Mouse (Mus musculus) limb, embryonic 14.5 days (tissue): ENCODE data around the gene Gm49383. TPM values are rescaled to one million over a fixed set of nuclear protein-coding genes. Genes with fewer than 3 reads are reported as not detected.

ENCODE experiments used
- ATAC-seq: fragments of 200-750 bp; cut with Nextera tagmentation; 2 replicates; pipeline ENCODE4 v1.8.0; 2017; ENCODE audit warnings: low read depth, moderate number of reproducible peaks, moderate TSS enrichment; ENCODE audit not compliant: low FRiP score
- DNase-seq: peaks from one replicate; pipeline ENCODE4 v3.0.0-alpha.2; 2015; ENCODE audit warnings: low spot score
- H3K27ac ChIP-seq: fragments of 300-500 bp; sonication (generic); replicated peaks from 2 replicates; pipeline ENCODE4 v1.5.1; 2014; ENCODE audit warnings: low read depth, mild to moderate bottlenecking, low read length, moderate library complexity, mixed read lengths
- H3K27me3 ChIP-seq: fragments of 300-500 bp; sonication (generic); 2 replicates; pipeline ENCODE4 v1.6.1; 2014; ENCODE audit warnings: low read length, mixed read lengths; ENCODE audit not compliant: control insufficient read depth, insufficient read depth
- H3K36me3 ChIP-seq: fragments of 300-500 bp; sonication (generic); 2 replicates; pipeline ENCODE4 v1.6.1; 2014; ENCODE audit warnings: mild to moderate bottlenecking, low read length, moderate library complexity, mixed read lengths; ENCODE audit not compliant: control insufficient read depth, insufficient read depth
- H3K4me1 ChIP-seq: fragments of 300-500 bp; sonication (generic); 2 replicates; pipeline ENCODE4 v1.6.1; 2014; ENCODE audit warnings: antibody characterized with exemption, low read length, mixed read lengths; ENCODE audit not compliant: control insufficient read depth, insufficient read depth
- H3K4me2 ChIP-seq: fragments of 300-500 bp; sonication (generic); replicated peaks from 2 replicates; pipeline ENCODE4 v1.6.1; 2014; ENCODE audit warnings: low read depth, mild to moderate bottlenecking, low read length, moderate library complexity; ENCODE audit not compliant: severe bottlenecking
- H3K4me3 ChIP-seq: fragments of 300-500 bp; sonication (generic); replicated peaks from 2 replicates; pipeline ENCODE4 v1.5.1; 2014; ENCODE audit warnings: low read length
- H3K9ac ChIP-seq: fragments of 300-500 bp; sonication (generic); 2 replicates; pipeline ENCODE4 v1.6.1; 2014; ENCODE audit warnings: mild to moderate bottlenecking, low read depth, low read length, moderate library complexity; ENCODE audit not compliant: severe bottlenecking
- H3K9me3 ChIP-seq: fragments of 300-500 bp; sonication (generic); 2 replicates; pipeline ENCODE4 v1.6.1; 2016; ENCODE audit warnings: low read length; ENCODE audit not compliant: control insufficient read depth
- POLR2A ChIP-seq: fragments of 200-500 bp; IDR thresholded peaks from 2 replicates; pipeline ENCODE4 v1.8.0; 2012; ENCODE audit warnings: inconsistent platforms, mild to moderate bottlenecking, moderate library complexity, borderline replicate concordance; ENCODE audit not compliant: insufficient read depth, insufficient read length; ENCODE audit errors: extremely low read depth
- WGBS: fragments of 180-500 bp; shearing (Covaris S2); extraction: QIAGEN DNeasy Blood & Tissue Kit; methylation state at CpG from one replicate; pipeline ENCODE4 v1.1.7; 2014; 5-methylcytosine and 5-hydroxymethylcytosine counted together
- polyA plus RNA-seq, 2 experiments: library from polyadenylated mRNA; depleted of rRNA in 1 of 2; stranded (reverse) in 1 of 2; unstranded in 1 of 2; fragments of >200 nt; fragmentation: Nextera tagmentation in 1 of 2; extraction: Ambion mirVana in 1 of 2; gene quantifications; 2 replicates each; pipeline versions ENCODE4 v1.2.1 to v1.2.3; 2012 to 2014

Gm49383 gene
- polyA plus RNA-seq (2012; rRNA removed), result 7.1 and 7.6 TPM in 2 replicates
- polyA plus RNA-seq (2014; fragmentation: Nextera tagmentation; extraction: Ambion mirVana), result 17.8 and 21.8 TPM in 2 replicates

- peak; percentile 50; the same call in 1 of the 2 replicates for TF ChIP-seq POLR2A
Measured at GRCm38 (mm10) chr12:69196444-69197377, at the start of gene Gm49383. Gene Gm49383, minus strand, starts transcription at chr12:69197104.

DNA sequence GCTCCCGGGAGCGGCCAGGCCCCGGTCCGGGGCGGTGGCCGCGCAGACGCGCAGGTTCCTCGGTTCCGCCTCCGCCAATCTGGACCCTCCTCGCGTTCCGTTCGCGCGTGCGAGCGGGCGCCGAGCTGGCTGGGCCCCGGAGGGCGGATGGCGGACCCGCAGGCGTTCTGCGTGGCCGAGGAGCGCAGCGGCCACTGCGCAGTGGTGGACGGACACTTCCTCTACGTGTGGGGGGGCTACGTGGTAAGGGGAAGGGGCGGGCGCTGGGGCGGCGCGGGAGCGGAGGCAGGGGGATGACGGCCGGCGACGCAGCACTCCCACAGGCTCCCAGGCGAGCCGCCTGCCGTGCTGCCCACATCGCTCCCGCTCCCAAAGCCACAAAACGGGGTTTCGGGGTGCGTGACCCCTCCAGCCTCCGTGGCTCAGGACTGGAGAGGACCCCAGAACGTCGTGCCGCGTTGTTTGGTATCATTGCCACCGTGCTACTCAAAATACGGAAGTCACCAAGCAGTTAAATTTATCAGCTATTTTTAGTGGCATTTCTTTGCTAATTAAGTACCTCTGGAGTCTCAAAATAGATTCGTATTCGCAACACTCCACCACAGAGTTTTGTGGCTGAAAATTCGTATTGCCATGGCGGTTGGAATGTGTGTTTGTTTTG, 45.0 kb upstream of the Gm49383 start:
- 0 out of 2 replicates have a peak, but pooled peaks have one; percentile 57 for TF ChIP-seq POLR2A
- Histone ChIP-seq H3K9me3 (no peaks in the 10 kb centered on the region), H3K4me3 (peak overlapping the region; percentile 61), H3K27me3 (no peaks in the 10 kb centered on the region), H3K4me1 (peaks cover 4% of the 10 kb centered on the region), H3K27ac (peak overlapping the region; percentile 73), H3K4me2 (peak overlapping the region; percentile 65), H3K36me3 (no peaks in the 10 kb centered on the region), H3K9ac (peak overlapping the region; percentile 89)
- peak; percentile 90 for ATAC-seq
- DNase-seq, result peak; percentile 75
- WGBS, result under 1% methylated on average over 55 of the region's 64 CpGs

More at GRCm38 (mm10) chr12:69196444-69197377, at the start of gene Gm49383:
- H3K9ac ChIP-seq, result peak within 1 kb of the TSS; percentile 84
- DNase-seq, result peak; percentile 77
- peak within 1 kb of the TSS; percentile 90 for H3K4me2 ChIP-seq
- peak within 1 kb of the TSS; percentile 83 for H3K27ac ChIP-seq
- H3K27me3 ChIP-seq, result no peaks in the 10 kb centered on the region
- WGBS, result under 1% methylated on average over 73 of the region's 75 CpGs
- H3K4me1 ChIP-seq, result peaks cover 16% of the 10 kb centered on the region
- H3K36me3 ChIP-seq, result peaks cover 26% of the 10 kb centered on the region
- peak; percentile 77 for ATAC-seq
- H3K9me3 ChIP-seq, result no peaks in the 10 kb centered on the region
- H3K4me3 ChIP-seq, result peak within 1 kb of the TSS; percentile 95

- Histone ChIP-seq H3K9me3 (no peaks in the 10 kb centered on the region), H3K4me3 (peak overlapping the region; percentile 61), H3K4me2 (peak overlapping the region; percentile 65), H3K9ac (peak overlapping the region; percentile 89), H3K4me1 (peaks cover 4% of the 10 kb centered on the region), H3K36me3 (no peaks in the 10 kb centered on the region), H3K27me3 (no peaks in the 10 kb centered on the region), H3K27ac (peak overlapping the region; percentile 73)
- WGBS, result 6% methylated on average over 3 of the region's 3 CpGs
- ATAC-seq (0 out of 2 replicates have a peak, but pooled peaks have one; percentile 11), DNase-seq (no peak)
- no peak for TF ChIP-seq POLR2A
Measured at GRCm38 (mm10) chr12:69241405-69241770, 44.5 kb upstream of the Gm49383 start.

GRCm38 (mm10) chr12:69240876-69241275, 44.0 kb upstream of the Gm49383 start, which contains the start of gene Klhdc1:
Gene Klhdc1, plus strand, starts transcription at chr12:69241176.
- H3K4me2 ChIP-seq, result peak within 1 kb of the TSS; percentile 65
- no peaks in the 10 kb centered on the region for H3K9me3 ChIP-seq
- H3K4me1 ChIP-seq, result peaks cover 4% of the 10 kb centered on the region
- peak within 1 kb of the TSS; percentile 73 for H3K27ac ChIP-seq
- peak within 1 kb of the TSS; percentile 89 for H3K9ac ChIP-seq
- WGBS, result 60% methylated on average over 6 of the region's 6 CpGs
- no peaks in the 10 kb centered on the region for H3K36me3 ChIP-seq
- no peak for ATAC-seq
- no peaks in the 10 kb centered on the region for H3K27me3 ChIP-seq
- H3K4me3 ChIP-seq, result peak within 1 kb of the TSS; percentile 61
- no peak for DNase-seq
- TF ChIP-seq POLR2A, result no peak

- Histone ChIP-seq H3K4me3 (no peak overlapping the region), H3K9me3 (no peaks in the 10 kb centered on the region), H3K27me3 (no peaks in the 10 kb centered on the region), H3K9ac (no peak overlapping the region), H3K27ac (no peak overlapping the region), H3K4me2 (no peak overlapping the region), H3K36me3 (no peaks in the 10 kb centered on the region), H3K4me1 (peaks cover 4% of the 10 kb centered on the region)
- no peak for TF ChIP-seq POLR2A
- DNase-seq (no peak), ATAC-seq (no peak)
- 45% methylated on average over 3 of the region's 3 CpGs for WGBS
Measured at GRCm38 (mm10) chr12:69238284-69238683, 41.4 kb upstream of the Gm49383 start.
